10 mouse cellular contexts compared by ENCODE assay signal in genomic region chr14:76617447-76617846, GRCm38 (mm10).
DNase-seq lines count a peak whose midpoint lies in the region; ATAC-seq and TF ChIP-seq lines count a peak whose summit lies in the region.
"Had no signal": no experiment of that assay in that cellular context is flagged by ENCODE, and none has a peak within 500 bp of the region (broad histone marks: within the 10 kb centered on the region; RNA-seq: fewer than 3 reads in every experiment).

No protein-coding gene starts in this region.

- ATAC-seq in heart, embryonic 15.5 days (replicated peaks; ENCODE audit: insufficient number of reproducible peaks, insufficient read depth, low FRiP score, low read depth), result no peak
- ATAC-seq in hindbrain, postnatal 0 days, result peak; percentile 54; the same call in 1 of the 2 replicates
- peak; percentile 51; the same call in 1 of the 2 replicates for ATAC-seq in stomach, embryonic 16.5 days (ENCODE audit: insufficient read depth, low FRiP score)

- no peak for DNase-seq in heart, adult 11 months
- peak; percentile 72 to 79 for DNase-seq in right cerebral cortex, postnatal 10 days (ENCODE audit: low spot score in 2 of 2)
- no peak for DNase-seq in right cerebral cortex, postnatal 36 days (ENCODE audit: low spot score in 2 of 2)
- DNase-seq in hindbrain, postnatal 0 days (ENCODE audit: low spot score), result peak; percentile 78
- DNase-seq in kidney, postnatal 25 days, result no peak
- DNase-seq in embryo, embryonic 9.5 days (ENCODE audit: extremely low spot score), result no peak
- DNase-seq: kidney, adult 11 months; liver had no signal

- H3K4me2 ChIP-seq in heart, embryonic 15.5 days, result no peak overlapping the region
- no peak overlapping the region for H3K4me2 ChIP-seq in hindbrain, postnatal 0 days (ENCODE audit: low read depth, low read length)
- H3K4me2 ChIP-seq in stomach, embryonic 16.5 days (ENCODE audit: low read depth, low read length), result no peak overlapping the region

- WGBS in heart, embryonic 15.5 days, result 45% methylated on average over 11 of the region's 11 CpGs
- WGBS in hindbrain, postnatal 0 days, result 47% methylated on average over 11 of the region's 11 CpGs
- WGBS in stomach, embryonic 16.5 days, result 39% methylated on average over 11 of the region's 11 CpGs

- peaks cover 22% of the 10 kb centered on the region for H3K4me1 ChIP-seq in heart, embryonic 15.5 days (replicated peaks)
- peaks cover 18% of the 10 kb centered on the region; the same call in 1 of the 2 replicates for H3K4me1 ChIP-seq in hindbrain, postnatal 0 days (ENCODE audit: insufficient read depth, low read length)
- peaks cover 36% of the 10 kb centered on the region for H3K4me1 ChIP-seq in stomach, embryonic 16.5 days (ENCODE audit: control insufficient read depth, insufficient read depth, low read length)

- no peak overlapping the region for H3K4me3 ChIP-seq in heart, embryonic 15.5 days
- no peak overlapping the region for H3K4me3 ChIP-seq in hindbrain, postnatal 0 days (ENCODE audit: low read length)
- no peak overlapping the region for H3K4me3 ChIP-seq in stomach, embryonic 16.5 days (replicated peaks; ENCODE audit: low read length)

- no peaks in the 10 kb centered on the region for H3K36me3 ChIP-seq in heart, embryonic 15.5 days
- H3K36me3 ChIP-seq in hindbrain, postnatal 0 days (ENCODE audit: insufficient read depth, low read length), result no peaks in the 10 kb centered on the region
- no peaks in the 10 kb centered on the region for H3K36me3 ChIP-seq in stomach, embryonic 16.5 days (ENCODE audit: control insufficient read depth, insufficient read depth, low read length)

- peak overlapping the region; percentile 68; the same call in 1 of the 2 replicates for H3K27ac ChIP-seq in heart, embryonic 15.5 days
- peak overlapping the region; percentile 67 for H3K27ac ChIP-seq in hindbrain, postnatal 0 days
- peak overlapping the region; percentile 83 for H3K27ac ChIP-seq in stomach, embryonic 16.5 days (ENCODE audit: low read length)

- H3K9me3 ChIP-seq in heart, embryonic 15.5 days (replicated peaks), result no peaks in the 10 kb centered on the region
- H3K9me3 ChIP-seq in hindbrain, postnatal 0 days (ENCODE audit: low read length), result no peaks in the 10 kb centered on the region
- no peaks in the 10 kb centered on the region for H3K9me3 ChIP-seq in stomach, embryonic 16.5 days (replicated peaks; ENCODE audit: control insufficient read depth, low read length)

- no peak for TF ChIP-seq CTCF in hindbrain, postnatal 0 days (IDR thresholded peaks at IDR 0.05; ENCODE audit: low read depth)

- no peak overlapping the region for H3K9ac ChIP-seq in heart, embryonic 15.5 days
- no peak overlapping the region for H3K9ac ChIP-seq in hindbrain, postnatal 0 days (replicated peaks; ENCODE audit: low read length)
- H3K9ac ChIP-seq in stomach, embryonic 16.5 days (ENCODE audit: low read length), result peak overlapping the region; percentile 35; the same call in 1 of the 2 replicates

- H3K27me3 ChIP-seq in heart, embryonic 15.5 days, result no peaks in the 10 kb centered on the region
- H3K27me3 ChIP-seq in hindbrain, postnatal 0 days (ENCODE audit: insufficient read depth, low read length), result no peaks in the 10 kb centered on the region
- H3K27me3 ChIP-seq in stomach, embryonic 16.5 days (ENCODE audit: control insufficient read depth, insufficient read depth, low read length), result no peaks in the 10 kb centered on the region; the same call in 1 of the 2 replicates

Comparison
In these comparisons a context has a peak if more than half of its experiments do, and no peak if none do; other contexts are left out.
1. DNase-seq: peak in right cerebral cortex, postnatal 10 days (2 of 2) and hindbrain, postnatal 0 days (single experiment); none in heart, adult 11 months (single experiment), right cerebral cortex, postnatal 36 days (0 of 2), kidney, postnatal 25 days (0 of 2) and embryo, embryonic 9.5 days (single experiment).
2. Peak in every context shown above with its lines, with median percentiles within 50 percentile points of each other: H3K27ac ChIP-seq.